Mouse (Mus musculus) ZHBTc4 (cell line): ENCODE data around the gene Prkn.

ENCODE experiments used
- DNase-seq: peaks from one replicate; pipeline ENCODE4 v3.0.0-alpha.2; 2011; ENCODE audit warnings: low read depth, low spot score

Prkn gene

GRCm38 (mm10) chr17:12080656-12081495 lies 1240.7 kb downstream of the Prkn start:
- no peak for DNase-seq

GRCm38 (mm10) chr17:12082201-12082600 lies 1242.0 kb downstream of the Prkn start:
- DNase-seq = no peak

GRCm38 (mm10) chr17:12090261-12090927 lies 1250.2 kb downstream of the Prkn start:
- no peak for DNase-seq

GRCm38 (mm10) chr17:12092901-12093564 lies 1252.8 kb downstream of the Prkn start:
- no peak for DNase-seq

GRCm38 (mm10) chr17:12094016-12094415 lies 1253.8 kb downstream of the Prkn start:
- no peak for DNase-seq

GRCm38 (mm10) chr17:12094827-12095590 lies 1254.8 kb downstream of the Prkn start:
- no peak for DNase-seq

GRCm38 (mm10) chr17:12099415-12099814 lies 1259.2 kb downstream of the Prkn start:
- DNase-seq = no peak

GRCm38 (mm10) chr17:12102326-12102725 lies 1262.1 kb downstream of the Prkn start:
- no peak for DNase-seq

GRCm38 (mm10) chr17:12103781-12104180 lies 1263.6 kb downstream of the Prkn start:
- DNase-seq = peak; percentile 81

GRCm38 (mm10) chr17:12104245-12104644 lies 1264.1 kb downstream of the Prkn start:
- DNase-seq = no peak

- no peak for DNase-seq
Measured at GRCm38 (mm10) chr17:12104690-12105089, 1264.5 kb downstream of the Prkn start.

- DNase-seq = no peak
Measured at GRCm38 (mm10) chr17:12106255-12106654, 1266.1 kb downstream of the Prkn start.
